Mouse (Mus musculus) MEL-GATA-1-ER (cell line): ENCODE measurements around the gene Itih2.

Experiments used
- DNase-seq: peaks from one replicate; pipeline ENCODE4 v3.0.0-alpha.2; 2012; ENCODE audit warnings: low read depth; ENCODE audit errors: extremely low read depth

Itih2 gene

DNA sequence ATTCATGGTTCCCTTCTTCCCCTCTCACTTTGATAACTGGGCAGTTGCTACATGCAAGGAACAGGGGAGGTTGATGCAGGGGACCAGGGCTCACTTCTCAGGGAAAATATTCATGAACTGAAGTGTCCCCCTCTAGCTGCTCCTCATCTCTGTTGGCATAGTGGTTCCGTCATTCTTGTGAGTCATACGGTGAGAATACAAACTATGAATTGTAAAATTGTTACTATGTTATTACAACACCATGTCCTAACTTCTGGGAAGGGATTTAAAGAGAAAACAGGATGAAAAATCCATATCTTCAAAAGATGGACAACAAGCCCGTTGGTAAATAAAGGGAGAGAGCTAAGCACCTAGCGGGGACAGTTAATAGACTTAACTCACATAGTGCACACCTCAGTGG, at the start of gene Itih2:
Itih2 (minus strand) TSS at position 101 of the 400 bp plus-strand sequence.
- no peak for DNase-seq

DNA sequence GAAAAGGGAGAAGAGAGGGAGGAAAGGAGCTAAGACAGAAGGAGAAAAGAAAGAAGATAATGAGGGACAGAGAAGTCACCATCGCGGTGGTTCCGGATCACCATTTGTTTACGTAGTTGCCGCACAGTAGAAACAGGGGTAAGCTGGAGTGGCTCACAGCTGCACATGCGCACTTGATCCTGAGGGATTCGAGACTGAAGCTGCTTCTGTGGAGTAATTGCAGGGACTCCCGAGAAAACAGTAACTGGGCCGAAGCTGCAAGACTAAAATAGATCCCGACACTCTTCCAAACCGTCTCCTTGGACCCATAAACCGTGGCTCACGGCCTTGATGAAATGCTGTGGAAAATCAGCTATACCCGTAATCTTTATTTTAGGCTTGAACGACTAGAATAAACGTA, 38.8 kb upstream of the Itih2 start:
- DNase-seq, result no peak

DNA sequence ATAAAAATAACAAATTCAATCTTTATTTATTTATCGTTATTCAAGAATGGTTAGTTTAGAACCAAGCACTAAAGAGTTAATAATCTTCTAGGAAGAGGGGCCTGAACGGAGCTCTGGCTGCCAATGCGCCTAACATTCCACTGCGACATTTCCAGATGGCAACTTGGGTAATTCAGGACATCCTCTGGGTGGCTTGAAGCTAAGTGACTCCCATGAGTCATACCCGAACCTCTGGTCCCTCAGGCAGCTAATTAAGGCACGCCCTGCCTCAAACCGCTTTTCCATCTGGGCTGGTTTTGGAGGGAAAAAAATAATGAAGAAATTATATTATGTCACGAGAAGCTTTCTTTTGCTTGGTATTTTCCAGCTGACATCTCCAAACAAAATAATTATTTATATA, 36.8 kb upstream of the Itih2 start:
- DNase-seq, result no peak

- no peak for DNase-seq
These were observed 36.1 kb upstream of the Itih2 start for GRCm38 (mm10) chr2:10167283-10167682.

GRCm38 (mm10) chr2:10166635-10167034, 35.4 kb upstream of the Itih2 start:
- DNase-seq, result peak; percentile 84

GRCm38 (mm10) chr2:10162011-10162410, 30.8 kb upstream of the Itih2 start:
- no peak for DNase-seq

DNA sequence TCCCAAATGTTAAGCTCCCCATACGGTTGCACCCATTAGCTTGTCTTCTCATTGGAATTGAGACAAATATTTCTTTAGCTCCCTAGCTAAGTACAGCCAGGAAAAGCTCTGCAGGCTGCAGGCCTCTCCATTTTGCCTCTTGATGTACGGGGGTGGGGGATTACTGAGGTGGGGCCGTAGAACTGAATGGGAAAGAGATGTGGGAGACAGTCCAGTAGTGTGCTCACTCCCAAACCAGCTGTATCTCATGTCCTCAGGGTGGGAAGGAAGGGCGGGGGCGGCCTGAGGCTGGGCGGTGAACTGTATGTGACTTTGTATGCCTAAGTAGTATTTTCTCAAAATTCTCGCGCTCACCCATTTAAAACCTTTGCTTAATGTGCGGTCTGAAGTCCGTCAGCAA, 26.0 kb upstream of the Itih2 start:
- DNase-seq, result no peak

DNA sequence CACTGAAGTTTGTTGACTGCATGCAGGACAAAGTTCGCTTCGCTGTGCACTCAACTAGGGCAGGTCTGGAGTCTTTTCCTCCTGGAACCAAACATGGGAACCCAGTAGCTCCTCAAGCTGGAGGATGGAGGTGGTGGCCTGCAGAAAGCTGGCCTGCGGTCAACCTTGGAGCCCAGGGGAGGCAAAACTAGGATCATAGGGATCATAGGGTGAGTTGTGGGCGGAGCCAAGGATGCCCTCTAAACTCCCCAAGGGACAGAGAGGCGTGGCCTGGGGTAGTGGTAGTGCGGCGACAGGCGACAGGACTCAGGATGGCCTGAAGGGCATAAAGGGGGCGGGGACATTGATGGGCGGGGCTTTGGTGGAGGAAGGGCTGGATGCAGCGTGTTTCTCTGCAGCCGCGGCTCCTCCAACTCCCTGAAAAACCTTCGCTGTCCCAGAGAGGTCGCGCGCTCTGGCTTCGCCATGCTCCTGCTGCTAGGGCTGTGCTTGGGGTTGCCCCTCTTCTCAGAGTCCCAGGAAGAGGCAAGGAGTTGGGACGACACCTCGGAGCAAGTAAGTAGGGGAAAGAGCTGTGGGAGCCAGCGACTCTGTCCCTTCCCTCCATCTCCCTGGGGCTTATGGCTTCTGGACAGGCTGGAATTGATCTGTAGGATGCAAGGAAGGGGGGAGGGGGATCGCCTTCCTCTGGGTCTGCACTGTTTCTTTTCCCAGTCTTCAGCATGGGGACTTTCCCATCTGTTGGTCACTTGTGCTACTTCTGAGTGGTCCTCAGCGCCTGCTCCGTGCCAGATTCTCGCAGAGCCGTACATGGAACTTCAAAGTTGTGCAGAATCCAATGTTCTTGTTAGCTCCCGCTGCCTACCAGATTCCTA, 22.2 kb upstream of the Itih2 start, which contains the start of gene Itih5:
Itih5 (plus strand) TSS at position 371 of the 875 bp plus-strand sequence.
- DNase-seq, result no peak

DNA sequence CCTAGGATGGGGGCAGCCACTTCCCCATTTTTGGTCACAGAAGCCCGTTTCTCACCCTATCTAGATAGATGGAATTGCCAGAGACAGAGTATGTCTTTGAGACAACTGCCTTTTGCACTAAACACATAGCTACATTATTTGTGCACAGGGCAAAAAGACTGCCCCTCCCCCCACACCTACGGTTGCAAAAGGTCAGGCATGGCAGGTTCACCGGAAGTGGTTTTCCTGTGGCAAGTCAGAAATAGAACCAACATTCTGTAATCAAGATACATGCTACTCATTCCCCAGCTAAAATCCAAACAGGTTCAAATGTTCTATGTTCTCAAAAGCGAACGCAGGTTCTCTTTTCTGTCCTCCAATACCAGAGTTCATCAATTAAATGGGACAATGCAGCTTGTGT, 21.4 kb upstream of the Itih2 start:
- no peak for DNase-seq

DNA sequence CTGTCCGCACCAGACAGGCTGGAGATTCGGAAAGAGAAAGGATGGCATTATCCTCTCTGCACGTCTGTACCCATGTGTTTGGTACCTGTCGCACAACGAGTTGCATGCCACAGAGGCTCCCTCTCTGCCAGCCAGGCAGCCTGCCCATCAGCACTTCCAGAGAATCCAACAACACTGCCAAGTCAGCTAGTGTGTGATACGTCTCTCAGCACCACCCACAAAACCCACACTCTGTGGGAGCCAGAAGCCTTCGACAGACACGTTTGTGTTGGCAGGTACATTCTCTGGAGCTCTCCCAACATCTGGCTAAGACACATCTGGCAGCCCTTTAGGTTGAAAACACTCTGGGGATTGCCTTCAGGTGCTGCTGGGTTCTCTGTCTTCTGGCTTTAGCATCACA, 16.0 kb upstream of the Itih2 start:
- DNase-seq, result no peak

DNA sequence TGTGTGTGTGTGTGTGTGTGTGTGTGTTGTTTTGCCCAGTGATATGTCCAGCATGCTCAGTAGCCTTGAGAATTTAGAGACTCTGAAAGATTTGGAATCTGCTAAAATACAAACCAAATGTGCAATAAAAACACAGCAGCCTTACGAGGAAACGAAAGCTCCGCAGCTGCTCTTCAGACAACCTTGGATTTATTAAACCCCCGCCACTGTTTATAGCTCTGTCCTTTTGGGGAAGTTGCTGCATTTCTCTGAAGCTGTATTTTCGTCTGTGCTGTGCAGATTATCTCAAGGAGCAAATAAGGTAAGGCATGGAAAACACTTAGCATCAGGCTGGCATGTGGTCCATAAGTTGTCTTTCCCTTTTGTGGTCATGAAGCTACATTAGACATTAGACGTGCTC, 14.3 kb upstream of the Itih2 start:
- no peak for DNase-seq

- peak; percentile 84 for DNase-seq
These were observed 11.6 kb upstream of the Itih2 start for GRCm38 (mm10) chr2:10142472-10143454.

GRCm38 (mm10) chr2:10140456-10140855, 9.3 kb upstream of the Itih2 start:
- no peak for DNase-seq

DNA sequence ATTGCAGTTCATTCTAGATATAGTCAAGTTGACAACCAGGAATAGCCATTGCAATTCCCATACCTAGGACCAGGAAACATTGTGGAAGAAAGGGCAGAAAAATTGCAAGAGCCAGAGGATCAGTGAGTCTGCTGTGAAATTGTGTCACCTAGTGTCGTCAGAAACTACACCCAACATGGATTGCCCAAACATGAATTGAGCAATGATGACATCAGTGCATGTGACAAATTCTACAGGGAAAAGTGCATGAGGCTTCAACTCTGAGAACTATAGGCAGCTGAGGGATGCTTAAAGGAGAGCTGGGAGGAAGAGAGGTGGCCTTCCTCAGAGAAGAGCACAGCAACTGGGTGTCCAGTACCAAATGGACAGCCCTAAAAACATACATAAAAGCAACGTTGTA, 6.1 kb upstream of the Itih2 start:
- DNase-seq, result no peak

- DNase-seq, result no peak
These were observed 2.7 kb upstream of the Itih2 start for GRCm38 (mm10) chr2:10133941-10134340.

DNA sequence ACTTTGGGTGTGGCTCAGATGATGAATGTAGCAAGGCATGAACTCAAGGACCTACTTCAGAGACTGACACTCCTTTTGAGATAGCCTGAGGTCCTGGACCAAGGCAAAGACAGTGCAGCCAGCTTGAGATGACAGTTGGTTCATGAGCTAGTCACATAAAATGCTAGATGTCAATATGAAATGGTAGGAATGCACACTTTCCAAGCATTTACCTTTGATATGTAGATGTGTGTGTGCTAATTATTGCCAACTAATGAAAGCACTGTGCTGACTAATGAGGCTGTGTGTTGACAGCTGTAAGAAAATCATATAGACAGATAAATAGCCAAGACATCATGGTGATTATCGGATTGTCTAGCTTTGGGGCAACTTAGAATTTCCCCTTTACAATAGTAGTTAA, 932 bp upstream of the Itih2 start:
- no peak for DNase-seq

- no peak for DNase-seq
These were observed 730 bp downstream of the Itih2 start for GRCm38 (mm10) chr2:10130341-10130990.

- DNase-seq, result no peak
These were observed 2.6 kb downstream of the Itih2 start for GRCm38 (mm10) chr2:10128571-10128970.

- DNase-seq, result no peak
These were observed 3.7 kb downstream of the Itih2 start for GRCm38 (mm10) chr2:10127471-10127870.

DNA sequence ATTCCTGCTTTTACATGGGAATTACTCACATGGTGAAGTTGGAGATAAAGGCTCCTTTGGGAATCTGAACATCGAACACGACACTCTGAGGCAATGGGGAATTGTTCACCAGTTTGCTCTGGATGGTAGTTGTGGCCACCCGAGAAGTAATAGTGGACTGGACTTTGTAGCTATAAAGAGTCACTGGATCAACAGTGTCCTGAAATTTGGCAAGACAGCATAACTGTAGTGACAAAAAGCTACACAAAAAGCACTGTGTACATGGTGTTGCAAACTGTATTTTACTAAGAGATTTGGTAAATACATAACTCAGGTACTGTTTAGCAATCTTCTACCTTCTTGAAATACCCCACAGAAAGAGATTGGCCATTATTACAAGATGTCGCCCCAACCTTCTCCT, 5.1 kb downstream of the Itih2 start:
- DNase-seq, result no peak

GRCm38 (mm10) chr2:10121826-10122225, 9.4 kb downstream of the Itih2 start:
- no peak for DNase-seq

DNA sequence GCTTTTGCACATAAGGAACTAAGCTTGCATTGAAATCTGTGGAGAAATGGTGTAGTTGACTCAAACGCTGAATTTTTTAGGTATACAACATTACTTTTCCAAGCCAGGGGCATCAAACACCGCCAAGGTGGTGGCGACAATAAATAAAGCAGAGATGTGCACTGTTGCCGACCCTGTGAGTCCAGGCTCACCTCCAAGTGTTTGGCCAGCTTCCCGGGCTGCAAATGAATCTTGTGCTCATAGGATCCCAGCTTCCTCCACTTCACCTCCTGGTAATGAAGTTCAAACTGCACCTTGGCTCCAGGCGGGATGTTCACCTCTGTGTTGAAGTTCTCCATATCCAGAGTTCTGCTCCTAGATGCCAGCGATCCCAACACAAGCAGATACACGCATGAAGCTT, 11.9 kb downstream of the Itih2 start:
- no peak for DNase-seq
